Mouse (Mus musculus) lung, adult 2 months (tissue): Measurements from ENCODE around the gene Cpped1.

Experiments used
- CTCF ChIP-seq: fragments of 200-500 bp; IDR thresholded peaks from 2 replicates; pipeline ENCODE4 v1.5.1; 2011; ENCODE audit warnings: mild to moderate bottlenecking, low read length, control low read depth; ENCODE audit not compliant: insufficient read depth
- POLR2A ChIP-seq: fragments of 200-500 bp; IDR thresholded peaks from 2 replicates; pipeline ENCODE4 v1.6.1; 2011; ENCODE audit warnings: low read depth, mild to moderate bottlenecking, control low read depth, low read length, borderline replicate concordance; ENCODE audit errors: extremely low read depth

DNA sequence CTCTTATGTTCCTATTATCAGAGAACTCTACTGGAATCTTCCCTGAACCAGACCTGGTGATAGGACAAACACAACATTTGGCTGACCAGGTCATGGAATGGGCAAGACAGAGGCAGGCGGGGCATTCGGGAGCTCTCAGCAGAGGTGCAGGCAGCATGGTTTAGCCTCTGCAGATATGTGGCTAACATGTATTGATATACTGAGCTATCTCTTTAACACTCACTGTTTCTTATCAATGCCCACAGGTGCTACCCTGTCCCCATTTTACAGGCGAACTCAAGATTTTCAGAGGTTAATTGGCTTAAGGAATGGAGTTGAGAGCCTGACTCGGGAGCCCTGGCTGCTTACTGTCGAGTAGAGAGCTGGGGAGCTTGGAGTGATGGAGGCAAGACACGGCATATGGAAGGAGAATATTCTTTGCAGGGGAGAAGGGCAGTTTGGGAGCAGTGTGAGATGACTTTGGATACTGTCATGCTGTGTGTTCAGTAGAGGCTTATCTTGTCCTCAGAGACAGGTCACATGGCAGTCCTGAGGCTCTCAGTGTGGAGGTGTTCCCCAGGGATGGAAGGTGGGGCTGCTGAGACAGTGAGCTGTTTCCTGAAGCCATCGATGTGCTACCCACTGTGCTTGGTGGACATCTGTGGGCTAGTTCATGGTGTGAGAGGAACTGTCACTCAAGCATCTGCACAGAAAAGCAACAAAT is 113.3 kb downstream of the Cpped1 start:
- TF ChIP-seq CTCF, result no peak
- TF ChIP-seq POLR2A, result no peak
